Mouse (Mus musculus) lung, adult 2 months (tissue): ENCODE measurements around the gene Gpr83.

Experiments used
- CTCF ChIP-seq: fragments of 200-500 bp; IDR thresholded peaks from 2 replicates; pipeline ENCODE4 v1.5.1; 2011; ENCODE audit warnings: mild to moderate bottlenecking, low read length, control low read depth; ENCODE audit not compliant: insufficient read depth
- POLR2A ChIP-seq: fragments of 200-500 bp; IDR thresholded peaks from 2 replicates; pipeline ENCODE4 v1.6.1; 2011; ENCODE audit warnings: low read depth, mild to moderate bottlenecking, control low read depth, low read length, borderline replicate concordance; ENCODE audit errors: extremely low read depth

GRCm38 (mm10) chr9:14917661-14918060 is 57.7 kb downstream of the Gpr83 start:
- TF ChIP-seq POLR2A = no peak
- no peak for TF ChIP-seq CTCF
